Mouse (Mus musculus) heart, embryonic 11.5 days (tissue): ENCODE data around the gene Ddx19a. TPM values are rescaled to one million over a fixed set of nuclear protein-coding genes. Genes with fewer than 3 reads are reported as not detected.
"Not testable (repeated sequence)": the region's sequence is repeated elsewhere in the genome, so short reads cannot be mapped to it uniquely, and the experiment has no call there.

ENCODE experiments used
- ATAC-seq: fragments of 200-750 bp; cut with Nextera tagmentation; replicated peaks from 2 replicates; pipeline ENCODE4 v1.8.0; 2017; ENCODE audit warnings: moderate library complexity; ENCODE audit not compliant: insufficient number of reproducible peaks, low FRiP score, low TSS enrichment
- H3K27ac ChIP-seq: fragments of 300-500 bp; sonication (generic); 2 replicates; pipeline ENCODE4 v1.5.1; 2014; ENCODE audit warnings: mild to moderate bottlenecking, low read depth, low read length
- H3K27me3 ChIP-seq: fragments of 300-500 bp; sonication (generic); 2 replicates; pipeline ENCODE4 v1.6.1; 2014; ENCODE audit warnings: mild to moderate bottlenecking, low read length, mixed read lengths; ENCODE audit not compliant: control insufficient read depth, insufficient read depth
- H3K36me3 ChIP-seq: fragments of 300-500 bp; sonication (generic); 2 replicates; pipeline ENCODE4 v1.6.1; 2014; ENCODE audit warnings: mild to moderate bottlenecking, low read length, moderate library complexity, mixed read lengths; ENCODE audit not compliant: control insufficient read depth, insufficient read depth
- H3K4me1 ChIP-seq: fragments of 300-500 bp; sonication (generic); 2 replicates; pipeline ENCODE4 v1.6.1; 2014; ENCODE audit warnings: low read length; ENCODE audit not compliant: control insufficient read depth, insufficient read depth
- H3K4me2 ChIP-seq: fragments of 300-500 bp; sonication (generic); 2 replicates; pipeline ENCODE4 v1.6.1; 2014; ENCODE audit warnings: mild to moderate bottlenecking, moderate library complexity
- H3K4me3 ChIP-seq: fragments of 300-500 bp; sonication (generic); 2 replicates; pipeline ENCODE4 v1.5.1; 2014; ENCODE audit warnings: low read depth, low read length
- H3K9ac ChIP-seq: fragments of 300-500 bp; sonication (generic); 2 replicates; pipeline ENCODE4 v1.6.1; 2014; ENCODE audit warnings: mild to moderate bottlenecking, low read depth, low read length, moderate library complexity
- H3K9me3 ChIP-seq: fragments of 300-500 bp; sonication (generic); replicated peaks from 2 replicates; pipeline ENCODE4 v1.6.1; 2016; ENCODE audit warnings: low read length; ENCODE audit not compliant: control insufficient read depth
- WGBS: fragments of 180-500 bp; shearing (Covaris S2); extraction: QIAGEN DNeasy Blood & Tissue Kit; methylation state at CpG from one replicate; pipeline ENCODE4 v1.1.7; 2014; ENCODE audit not compliant: insufficient replicate concordance; 5-methylcytosine and 5-hydroxymethylcytosine counted together
- polyA plus RNA-seq: library from polyadenylated mRNA; unstranded; fragments of >200 nt; fragmentation: Nextera tagmentation; extraction: Ambion mirVana; gene quantifications from 2 replicates; pipeline ENCODE4 v1.2.1, GENCODE M21; 2014

Gene Ddx19a
- polyA plus RNA-seq, 1 experiment from 2014 or later = 23.4 TPM

DNA sequence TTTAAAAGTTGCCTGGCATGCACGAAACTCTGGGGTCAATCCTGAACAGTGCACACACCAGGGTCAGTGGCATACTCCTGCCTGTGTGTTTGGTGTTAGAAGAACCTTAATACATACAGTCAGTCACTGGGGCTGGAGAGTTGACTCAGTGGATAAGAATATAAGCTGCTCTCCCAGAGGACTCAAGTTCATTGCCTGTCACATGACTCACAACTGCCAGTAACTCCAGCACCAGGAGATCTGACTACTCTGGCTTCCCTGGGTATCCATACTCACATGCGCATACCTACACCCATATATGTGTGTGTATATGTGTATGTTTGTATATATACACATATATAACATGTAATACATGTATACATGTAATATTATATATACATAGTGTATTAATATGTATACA lies 34.5 kb downstream of the Ddx19a start:
- Histone ChIP-seq H3K4me1 (peaks cover 13% of the 10 kb centered on the region), H3K9ac (no peak overlapping the region), H3K27ac (no peak overlapping the region), H3K36me3 (peaks cover 8% of the 10 kb centered on the region; the same call in 1 of the 2 replicates), H3K9me3 (no peaks in the 10 kb centered on the region), H3K27me3 (no peaks in the 10 kb centered on the region), H3K4me2 (no peak overlapping the region), H3K4me3 (no peak overlapping the region)
- ATAC-seq = no peak
- 89% methylated on average over 2 of the region's 2 CpGs for WGBS

DNA sequence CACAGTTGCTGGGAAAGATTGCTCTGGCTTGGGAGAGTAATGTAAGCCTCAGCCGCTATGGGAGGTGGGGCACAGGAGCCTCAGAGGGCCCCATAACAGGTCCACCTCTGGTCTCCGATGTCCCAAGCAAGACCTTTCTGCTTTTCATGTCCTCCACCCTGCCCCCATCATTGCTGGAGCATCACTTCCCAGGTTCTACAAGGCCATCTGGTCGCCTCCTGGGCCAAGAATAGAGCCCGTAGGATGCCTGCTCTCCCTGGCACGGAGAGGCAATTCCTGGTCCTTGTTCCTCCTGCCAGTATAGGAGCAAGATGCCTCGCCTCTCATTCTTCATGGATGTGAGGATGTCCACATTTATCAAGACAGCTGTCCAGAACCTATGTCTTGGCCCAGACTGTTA lies 37.7 kb downstream of the Ddx19a start:
- peaks cover 14% of the 10 kb centered on the region for H3K36me3 ChIP-seq
- WGBS = 95% methylated on average over 6 of the region's 6 CpGs

DNA sequence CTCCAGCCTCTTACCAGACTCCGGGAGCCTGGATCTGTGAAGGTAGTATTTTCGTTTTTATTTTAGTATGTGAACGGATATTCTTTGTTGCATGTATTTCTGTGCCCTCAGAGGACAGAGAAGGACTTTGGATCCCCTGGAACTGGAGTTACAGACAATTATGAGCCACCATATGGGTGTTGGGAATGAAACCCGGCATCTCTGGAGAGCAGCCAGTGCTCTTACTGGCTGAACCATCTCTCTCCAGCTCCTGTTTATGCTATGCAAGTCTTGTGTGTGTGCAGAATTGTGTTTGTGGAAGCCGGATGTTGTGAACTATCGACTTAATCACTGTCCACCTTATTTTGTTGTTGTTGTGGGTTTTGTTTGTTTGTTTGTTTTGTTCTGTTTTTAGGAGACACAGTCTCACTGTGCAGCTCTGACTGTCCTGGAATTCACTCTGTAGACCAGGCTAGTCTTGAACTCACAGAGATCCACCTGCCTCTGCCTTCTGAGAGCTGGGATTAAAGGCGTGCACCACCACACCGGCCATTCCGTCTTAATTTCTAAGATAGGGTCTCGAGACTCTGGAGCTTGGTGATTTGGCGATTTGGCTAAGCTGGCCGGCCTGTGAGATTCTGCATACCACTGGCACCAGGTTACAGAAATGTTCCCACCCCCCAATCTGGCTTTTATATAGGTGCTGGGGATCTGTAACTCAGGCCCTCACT lies 38.4 kb downstream of the Ddx19a start:
- no peak for ATAC-seq

More for the DNA sequence above, 37.7 kb downstream of the Ddx19a start:
- Histone ChIP-seq H3K4me1 (peaks cover 3% of the 10 kb centered on the region; the same call in 1 of the 2 replicates), H3K27ac (no peak overlapping the region), H3K27me3 (no peaks in the 10 kb centered on the region), H3K9ac (no peak overlapping the region), H3K4me3 (no peak overlapping the region), H3K4me2 (no peak overlapping the region), H3K9me3 (no peaks in the 10 kb centered on the region)
- no peak for ATAC-seq

DNA sequence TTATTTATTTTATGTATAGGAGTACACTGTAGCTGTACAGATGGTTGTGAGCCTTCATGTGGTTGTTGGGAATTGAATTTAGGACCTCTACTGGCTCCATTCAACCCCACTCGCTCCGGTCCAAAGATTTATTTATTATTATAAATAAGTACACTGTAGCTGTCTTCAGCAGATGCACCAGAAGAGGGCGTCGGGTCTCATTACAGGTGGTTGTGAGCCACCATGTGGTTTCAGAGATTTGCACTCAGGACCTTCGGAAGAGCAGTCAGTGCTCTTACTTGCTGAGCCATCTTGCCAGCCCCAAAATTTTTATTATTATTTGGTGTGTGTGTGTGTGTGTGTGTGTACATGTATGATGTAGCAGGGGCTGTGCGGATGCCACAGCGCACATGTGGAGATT lies 39.0 kb downstream of the Ddx19a start:
- not testable (repeated sequence) for H3K4me1 ChIP-seq, H3K9ac ChIP-seq, H3K4me3 ChIP-seq, H3K27me3 ChIP-seq, ATAC-seq, H3K9me3 ChIP-seq, H3K27ac ChIP-seq, H3K4me2 ChIP-seq
- H3K36me3 ChIP-seq = peaks cover 16% of the 10 kb centered on the region
- 94% methylated on average over 7 of the region's 7 CpGs for WGBS

More for the DNA sequence above, 38.4 kb downstream of the Ddx19a start:
- H3K4me3 ChIP-seq = no peak overlapping the region
- H3K27ac ChIP-seq = no peak overlapping the region
- H3K27me3 ChIP-seq = no peaks in the 10 kb centered on the region
- H3K4me1 ChIP-seq = peaks cover 3% of the 10 kb centered on the region; the same call in 1 of the 2 replicates
- peaks cover 14% of the 10 kb centered on the region for H3K36me3 ChIP-seq
- no peak overlapping the region for H3K9ac ChIP-seq
- H3K4me2 ChIP-seq = no peak overlapping the region
- H3K9me3 ChIP-seq = no peaks in the 10 kb centered on the region
- WGBS = 95% methylated on average over 12 of the region's 12 CpGs

DNA sequence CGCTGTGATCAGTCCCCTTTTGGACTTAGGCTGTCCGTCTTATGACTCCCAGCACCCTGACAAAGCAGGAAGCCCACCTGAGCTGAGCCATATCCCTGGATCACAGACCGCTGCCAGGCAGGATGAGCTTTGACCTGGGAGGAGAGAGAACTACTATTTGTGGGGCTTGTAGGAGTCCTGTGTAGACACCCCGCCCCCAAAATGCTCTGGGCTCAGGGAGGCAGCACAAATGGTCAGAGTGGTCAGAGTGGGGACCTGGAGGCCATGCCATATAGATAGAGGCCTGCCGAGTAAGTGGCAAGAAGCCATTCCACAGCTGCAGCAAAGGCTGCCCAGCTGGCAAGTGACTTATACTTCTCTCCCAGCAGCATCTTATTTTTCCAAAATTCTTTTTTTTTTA lies 39.5 kb downstream of the Ddx19a start:
- Histone ChIP-seq H3K9ac (no peak overlapping the region), H3K4me3 (no peak overlapping the region), H3K36me3 (peaks cover 18% of the 10 kb centered on the region), H3K4me1 (peaks cover 3% of the 10 kb centered on the region; the same call in 1 of the 2 replicates), H3K9me3 (no peaks in the 10 kb centered on the region), H3K4me2 (no peak overlapping the region), H3K27ac (no peak overlapping the region), H3K27me3 (no peaks in the 10 kb centered on the region)
- no peak for ATAC-seq
- 86% methylated on average over 5 of the region's 5 CpGs for WGBS

DNA sequence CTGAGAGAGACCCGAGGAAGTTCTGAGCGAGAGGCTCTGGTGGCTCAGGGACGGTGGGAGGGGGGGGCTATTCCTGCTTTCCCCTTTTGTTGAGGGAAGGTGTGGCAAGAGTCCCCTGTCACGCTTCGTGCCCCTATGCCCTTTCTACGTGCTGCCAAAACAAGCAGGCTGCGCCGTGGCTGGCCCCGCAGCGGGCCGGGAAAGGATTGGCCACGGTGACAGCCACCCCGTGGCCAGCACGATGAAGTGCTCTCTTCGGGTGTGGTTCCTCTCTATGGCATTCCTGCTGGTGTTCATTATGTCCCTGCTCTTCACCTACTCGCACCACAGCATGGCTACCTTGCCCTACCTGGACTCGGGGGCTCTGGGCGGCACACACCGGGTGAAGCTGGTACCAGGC lies 40.1 kb downstream of the Ddx19a start:
- 84% methylated on average over 19 of the region's 19 CpGs for WGBS
- H3K27ac ChIP-seq = no peak overlapping the region

DNA sequence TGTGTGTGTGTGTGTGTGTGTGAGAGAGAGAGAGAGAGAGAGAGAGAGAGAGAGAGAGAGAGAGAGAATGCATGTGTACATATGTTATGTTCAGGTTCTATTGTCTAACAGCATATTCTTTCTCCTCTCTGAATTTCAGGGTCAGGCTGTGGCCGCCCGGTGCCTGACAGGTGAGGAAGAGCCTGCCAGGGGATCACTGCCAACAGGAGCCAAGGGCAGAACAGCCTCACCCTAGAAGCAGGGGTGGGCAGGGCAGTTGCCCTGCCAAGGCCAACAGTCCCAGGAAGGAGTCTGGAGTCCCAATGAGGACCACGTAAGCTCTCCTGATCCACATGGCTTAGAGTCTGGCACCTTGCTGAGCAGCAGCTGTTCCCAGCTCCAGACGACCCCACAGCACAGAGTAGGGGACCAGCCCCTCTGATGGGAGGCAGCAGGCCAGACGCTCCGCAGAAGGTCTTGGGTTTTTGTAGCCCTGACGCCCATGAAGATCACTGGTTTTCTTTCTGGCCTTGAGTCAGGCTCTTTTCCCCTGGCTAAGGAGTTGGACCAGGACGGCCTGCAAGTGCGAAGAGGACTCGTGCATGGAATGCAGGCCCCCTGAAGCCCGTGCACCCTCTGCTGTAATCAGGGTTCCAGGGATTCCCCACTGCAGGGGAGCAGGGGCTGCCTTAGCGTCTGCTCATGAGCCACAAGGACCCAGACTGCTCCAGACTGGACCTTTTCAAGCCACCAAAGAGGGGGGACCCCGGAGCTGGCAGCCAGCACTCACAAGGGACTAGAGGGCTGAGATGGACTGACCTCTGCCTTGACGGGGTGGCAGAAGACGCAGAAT lies 40.8 kb downstream of the Ddx19a start:
- H3K27me3 ChIP-seq = no peaks in the 10 kb centered on the region
- H3K9me3 ChIP-seq = no peaks in the 10 kb centered on the region
- WGBS = 82% methylated on average over 15 of the region's 15 CpGs
- no peak overlapping the region for H3K4me2 ChIP-seq
- H3K27ac ChIP-seq = no peak overlapping the region
- H3K4me1 ChIP-seq = peaks cover 3% of the 10 kb centered on the region; the same call in 1 of the 2 replicates
- ATAC-seq = no peak
- H3K36me3 ChIP-seq = peaks cover 10% of the 10 kb centered on the region; the same call in 1 of the 2 replicates
- H3K9ac ChIP-seq = no peak overlapping the region
- no peak overlapping the region for H3K4me3 ChIP-seq

More for the DNA sequence above, 40.1 kb downstream of the Ddx19a start:
- Histone ChIP-seq H3K4me1 (peaks cover 3% of the 10 kb centered on the region; the same call in 1 of the 2 replicates), H3K4me2 (no peak overlapping the region), H3K27me3 (no peaks in the 10 kb centered on the region), H3K4me3 (no peak overlapping the region), H3K36me3 (peaks cover 14% of the 10 kb centered on the region), H3K9me3 (no peaks in the 10 kb centered on the region), H3K9ac (no peak overlapping the region)
- no peak for ATAC-seq

DNA sequence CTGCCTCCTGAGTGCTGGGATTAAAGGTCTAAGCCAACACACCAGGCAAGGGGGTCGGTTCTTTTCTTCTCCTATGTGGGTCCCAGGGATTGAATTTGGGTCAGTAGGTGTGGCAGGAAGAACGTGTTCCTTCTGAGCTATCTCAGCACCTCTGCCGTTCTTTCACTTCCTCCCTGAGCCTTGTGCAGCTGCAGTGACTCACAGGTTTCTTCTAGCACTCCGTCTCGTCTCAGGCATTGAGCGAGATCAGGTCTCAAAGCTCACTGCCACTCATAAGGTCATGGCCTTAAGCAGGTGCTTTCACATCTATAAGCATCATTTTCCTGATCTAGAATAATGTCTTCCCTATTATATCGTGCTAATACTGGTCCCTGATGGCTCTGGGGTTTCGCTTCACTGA lies 42.8 kb downstream of the Ddx19a start:
- Histone ChIP-seq H3K4me1 (peaks cover 3% of the 10 kb centered on the region; the same call in 1 of the 2 replicates), H3K4me3 (no peak overlapping the region), H3K36me3 (peaks cover 10% of the 10 kb centered on the region; the same call in 1 of the 2 replicates), H3K9me3 (no peaks in the 10 kb centered on the region), H3K27me3 (no peaks in the 10 kb centered on the region), H3K4me2 (no peak overlapping the region), H3K9ac (no peak overlapping the region), H3K27ac (no peak overlapping the region)
- 73% methylated on average over 8 of the region's 8 CpGs for WGBS
- no peak for ATAC-seq
